Mouse (Mus musculus): ENCODE measurements at regions not wholly inside any gene's neighbourhood (a gene's known extent, or its start where the extent isn't known, plus 50 kb on each side); places are given as distances from the start of the nearest gene placed in this dataset.

GRCm38 (mm10) chr11:90981626-90982025 lies 293.5 kb upstream of the Tom1l1 start:
- DNase-seq, result peak; percentile 0

GRCm38 (mm10) chr11:90978234-90978633 lies 290.1 kb upstream of the Tom1l1 start:
- no peak for DNase-seq

GRCm38 (mm10) chr11:90941076-90941475 lies 252.9 kb upstream of the Tom1l1 start:
- DNase-seq, result no peak

- DNase-seq, result no peak
These were observed 237.6 kb upstream of the Tom1l1 start for GRCm38 (mm10) chr11:90925738-90926137.

- DNase-seq, result no peak
These were observed 229.6 kb upstream of the Tom1l1 start for GRCm38 (mm10) chr11:90917782-90918181.

GRCm38 (mm10) chr11:90894236-90894635 lies 206.1 kb upstream of the Tom1l1 start:
- DNase-seq, result no peak

GRCm38 (mm10) chr11:90873122-90873521 lies 185.0 kb upstream of the Tom1l1 start:
- no peak for DNase-seq

- DNase-seq, result no peak
These were observed 183.5 kb upstream of the Tom1l1 start for GRCm38 (mm10) chr11:90871686-90872085.

- no peak for DNase-seq
These were observed 176.0 kb upstream of the Tom1l1 start for GRCm38 (mm10) chr11:90863981-90864760.

GRCm38 (mm10) chr11:90855731-90856130 lies 167.6 kb upstream of the Tom1l1 start:
- DNase-seq, result no peak

GRCm38 (mm10) chr11:90855324-90855723 lies 167.2 kb upstream of the Tom1l1 start:
- no peak for DNase-seq

GRCm38 (mm10) chr11:90851221-90851620 lies 163.1 kb upstream of the Tom1l1 start:
- DNase-seq, result no peak

- no peak for DNase-seq
These were observed 156.8 kb upstream of the Tom1l1 start for GRCm38 (mm10) chr11:90844925-90845319.

- DNase-seq, result no peak
These were observed 156.2 kb upstream of the Tom1l1 start for GRCm38 (mm10) chr11:90844266-90844924.

GRCm38 (mm10) chr11:90838161-90838560 lies 150.0 kb upstream of the Tom1l1 start:
- no peak for DNase-seq

- no peak for DNase-seq
These were observed 136.6 kb upstream of the Tom1l1 start for GRCm38 (mm10) chr11:90824761-90825160.

- no peak for DNase-seq
These were observed 128.6 kb upstream of the Tom1l1 start for GRCm38 (mm10) chr11:90816727-90817126.

- no peak for DNase-seq
These were observed 126.3 kb upstream of the Tom1l1 start for GRCm38 (mm10) chr11:90814471-90814870.

- no peak for DNase-seq
These were observed 124.8 kb upstream of the Tom1l1 start for GRCm38 (mm10) chr11:90812971-90813370.

- no peak for DNase-seq
These were observed 124.4 kb upstream of the Tom1l1 start for GRCm38 (mm10) chr11:90812530-90812929.

GRCm38 (mm10) chr11:90808443-90808842 lies 120.3 kb upstream of the Tom1l1 start:
- DNase-seq, result no peak

- no peak for DNase-seq
These were observed 119.2 kb upstream of the Tom1l1 start for GRCm38 (mm10) chr11:90807343-90807742.

- DNase-seq, result no peak
These were observed 114.6 kb upstream of the Tom1l1 start for GRCm38 (mm10) chr11:90802569-90803363.

GRCm38 (mm10) chr11:90797577-90797976 lies 109.4 kb upstream of the Tom1l1 start:
- no peak for DNase-seq

All from cerebellum, adult 8-10 months (tissue).